Mouse (Mus musculus) lung, postnatal 0 days (tissue): Measurements from ENCODE around the gene Sumo1. TPM values are rescaled to one million over a fixed set of nuclear protein-coding genes. Genes with fewer than 3 reads are reported as not detected.

Source experiments
- ATAC-seq: fragments of 200-750 bp; cut with Nextera tagmentation; 2 replicates; pipeline ENCODE4 v1.8.0; 2017; ENCODE audit warnings: moderate library complexity
- DNase-seq: peaks from one replicate; pipeline ENCODE4 v3.0.0-alpha.2; 2016; ENCODE audit warnings: low spot score
- H3K27ac ChIP-seq: fragments of 300-500 bp; sonication (generic); 2 replicates; pipeline ENCODE4 v1.5.1; 2014; ENCODE audit warnings: antibody characterized with exemption, mild to moderate bottlenecking, low read length, mixed read lengths
- H3K27me3 ChIP-seq: fragments of 300-500 bp; sonication (generic); replicated peaks from 2 replicates; pipeline ENCODE4 v1.6.1; 2014; ENCODE audit warnings: low read length, mixed read lengths; ENCODE audit not compliant: insufficient read depth
- H3K36me3 ChIP-seq: fragments of 300-500 bp; sonication (generic); 2 replicates; pipeline ENCODE4 v1.6.1; 2014; ENCODE audit warnings: low read length, mixed read lengths; ENCODE audit not compliant: insufficient read depth
- H3K4me1 ChIP-seq: fragments of 300-500 bp; sonication (generic); 2 replicates; pipeline ENCODE4 v1.6.1; 2014; ENCODE audit warnings: antibody characterized with exemption, low read depth, low read length, mixed read lengths; ENCODE audit not compliant: insufficient read depth
- H3K4me2 ChIP-seq: fragments of 300-500 bp; sonication (generic); replicated peaks from 2 replicates; pipeline ENCODE4 v1.6.1; 2014; ENCODE audit warnings: low read depth, mild to moderate bottlenecking, low read length, moderate library complexity, mixed read lengths
- H3K4me3 ChIP-seq: fragments of 300-500 bp; sonication (generic); 2 replicates; pipeline ENCODE4 v1.5.1; 2014; ENCODE audit warnings: low read depth, low read length
- H3K9ac ChIP-seq: fragments of 300-500 bp; sonication (generic); replicated peaks from 2 replicates; pipeline ENCODE4 v1.6.1; 2014; ENCODE audit warnings: low read depth, mild to moderate bottlenecking
- H3K9me3 ChIP-seq: fragments of 300-500 bp; sonication (generic); 2 replicates; pipeline ENCODE4 v1.6.1; 2016; ENCODE audit warnings: low read length, mixed read lengths
- CTCF ChIP-seq: IDR thresholded peaks from 2 replicates; pipeline ENCODE4 v1.5.1; 2016; ENCODE audit warnings: antibody characterized with exemption, mild to moderate bottlenecking
- EP300 ChIP-seq: IDR thresholded peaks from 2 replicates; pipeline ENCODE4 v1.6.1; 2016; ENCODE audit warnings: antibody characterized with exemption, mild to moderate bottlenecking, control low read depth
- WGBS: fragments of 180-500 bp; shearing (Covaris S2); extraction: QIAGEN DNeasy Blood & Tissue Kit; methylation state at CpG from one replicate; pipeline ENCODE4 v1.1.7; 2014; 5-methylcytosine and 5-hydroxymethylcytosine counted together
- polyA plus RNA-seq: library from polyadenylated mRNA; unstranded; fragments of >200 nt; fragmentation: Nextera tagmentation; extraction: Ambion mirVana; gene quantifications from 2 replicates; pipeline ENCODE4 v1.2.1, GENCODE M21; 2015

Gene Sumo1
- polyA plus RNA-seq, 1 experiment from 2014 or later: 257 TPM

DNA sequence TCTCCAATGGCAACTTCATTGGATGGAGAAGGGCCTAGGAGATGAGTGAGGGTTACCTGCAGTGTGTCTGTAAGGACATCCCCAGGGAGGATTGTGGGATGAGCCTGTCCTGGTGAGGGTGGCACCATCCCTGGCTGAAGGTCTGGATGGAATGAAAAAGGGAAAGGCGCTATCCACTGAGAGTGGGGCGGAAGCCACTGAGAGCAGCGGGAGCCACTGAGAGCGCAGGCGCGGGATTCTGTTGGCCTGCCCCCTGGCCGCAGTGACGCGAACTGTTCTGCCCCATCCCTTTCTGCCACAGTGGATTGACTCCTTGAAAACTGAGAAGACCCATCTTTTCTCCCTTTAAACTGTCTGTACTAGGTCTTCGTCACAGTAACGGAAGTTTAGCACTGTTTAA lies 66.7 kb downstream of the Sumo1 start:
- WGBS: 23% methylated on average over 11 of the region's 11 CpGs
- Histone ChIP-seq H3K27me3 (no peaks in the 10 kb centered on the region), H3K4me2 (no peak overlapping the region), H3K4me3 (no peak overlapping the region), H3K36me3 (no peaks in the 10 kb centered on the region), H3K9me3 (no peaks in the 10 kb centered on the region), H3K9ac (no peak overlapping the region), H3K27ac (no peak overlapping the region), H3K4me1 (no peaks in the 10 kb centered on the region)
- ATAC-seq (peak; percentile 54; the same call in 1 of the 2 replicates), DNase-seq (peak; percentile 45)
- no peak for TF ChIP-seq EP300
- peak; percentile 64 for TF ChIP-seq CTCF

DNA sequence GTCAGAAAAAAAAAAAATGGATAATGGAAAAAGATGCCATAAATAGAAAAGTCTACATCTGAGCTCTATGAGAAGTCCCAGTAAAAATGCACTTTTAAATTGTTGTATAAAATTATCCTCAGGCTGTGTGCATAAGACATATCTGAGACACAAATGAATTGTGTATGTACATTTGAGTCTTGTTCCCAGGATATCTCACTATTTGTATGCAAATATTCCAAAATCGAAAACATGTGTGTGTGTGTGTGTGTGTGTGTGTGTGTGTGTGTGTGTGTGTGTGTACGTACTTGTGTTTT lies 67.3 kb downstream of the Sumo1 start:
- no peaks in the 10 kb centered on the region for H3K36me3 ChIP-seq
- H3K27me3 ChIP-seq: no peaks in the 10 kb centered on the region
- no peaks in the 10 kb centered on the region for H3K4me1 ChIP-seq
- no peak for ATAC-seq
- no peak overlapping the region for H3K9ac ChIP-seq
- no peak for DNase-seq
- no peaks in the 10 kb centered on the region for H3K9me3 ChIP-seq
- TF ChIP-seq CTCF (no peak), EP300 (no peak)
- no peak overlapping the region for H3K4me2 ChIP-seq
- H3K4me3 ChIP-seq: no peak overlapping the region
- no peak overlapping the region for H3K27ac ChIP-seq
- WGBS: 90% methylated on average over 2 of the region's 2 CpGs

DNA sequence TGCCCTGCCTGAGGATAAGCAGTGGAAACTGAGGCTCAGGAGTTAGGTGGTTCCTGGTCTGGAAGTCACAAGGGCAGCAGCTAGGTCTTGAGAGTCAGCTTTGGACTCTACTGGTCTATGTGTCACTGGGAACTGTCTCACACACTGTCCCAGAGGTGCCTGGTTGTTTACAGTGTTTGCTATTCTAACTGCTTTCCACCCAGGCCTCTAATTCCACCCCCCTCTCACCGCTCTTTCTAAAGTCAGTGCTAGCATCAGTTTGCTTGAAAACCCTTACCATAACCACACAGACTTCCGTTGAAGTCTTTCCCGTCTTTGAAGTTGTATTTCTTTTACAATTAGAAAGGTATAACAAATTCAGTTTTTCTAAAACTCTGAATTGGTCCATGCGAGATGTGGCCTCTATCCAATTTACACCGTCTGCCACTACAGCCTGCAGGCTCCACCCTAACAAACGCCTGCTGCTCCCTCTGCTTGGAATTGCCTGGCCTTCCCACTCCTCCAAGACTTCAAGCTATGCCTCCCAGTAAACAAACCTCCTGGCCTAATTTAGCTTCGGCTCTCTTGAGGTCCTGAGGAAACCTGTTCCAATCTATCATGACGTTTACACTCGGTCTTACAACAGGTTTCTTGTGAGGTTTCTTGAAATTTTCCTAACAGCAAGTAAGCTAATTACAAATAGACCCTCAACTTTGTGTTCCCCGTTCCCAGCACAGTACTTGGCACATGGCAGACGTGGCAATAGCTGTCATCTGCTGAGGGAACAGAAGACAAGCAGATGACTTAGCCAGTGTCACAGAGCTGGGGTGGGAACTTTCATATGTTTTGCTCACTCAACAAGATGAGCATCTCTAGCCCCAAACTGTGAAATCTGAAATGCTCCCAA lies 67.9 kb downstream of the Sumo1 start:
- Histone ChIP-seq H3K9me3 (no peaks in the 10 kb centered on the region), H3K9ac (no peak overlapping the region), H3K4me1 (no peaks in the 10 kb centered on the region), H3K27me3 (no peaks in the 10 kb centered on the region), H3K27ac (no peak overlapping the region), H3K36me3 (no peaks in the 10 kb centered on the region), H3K4me2 (no peak overlapping the region), H3K4me3 (no peak overlapping the region)
- TF ChIP-seq CTCF (no peak), EP300 (no peak)
- ATAC-seq: no peak
- no peak for DNase-seq
- 35% methylated on average over 11 of the region's 11 CpGs for WGBS

DNA sequence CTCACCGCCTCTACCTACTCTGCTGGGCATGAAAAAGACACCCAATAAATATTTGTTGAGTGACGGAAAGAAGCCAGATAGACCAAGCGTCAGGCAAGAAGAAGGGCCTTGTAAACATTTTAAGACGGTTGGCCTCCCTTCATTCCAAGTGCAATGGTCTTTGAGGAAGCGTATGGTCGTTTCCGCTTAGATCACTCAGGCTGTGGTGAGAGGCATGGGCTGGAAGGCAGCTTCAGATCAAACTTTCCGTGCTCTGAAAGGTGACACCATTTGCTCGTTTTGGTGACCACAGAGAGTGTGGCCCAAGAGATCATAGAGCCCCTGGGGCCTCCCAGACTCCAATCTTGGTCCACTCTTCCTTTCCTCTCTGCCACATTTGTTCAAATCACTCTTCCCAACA lies 75.0 kb downstream of the Sumo1 start:
- TF ChIP-seq EP300 (no peak), CTCF (no peak)
- no peak overlapping the region for H3K9ac ChIP-seq
- H3K36me3 ChIP-seq: no peaks in the 10 kb centered on the region
- WGBS: 63% methylated on average over 9 of the region's 9 CpGs
- no peak overlapping the region for H3K4me2 ChIP-seq
- H3K27me3 ChIP-seq: no peaks in the 10 kb centered on the region
- H3K27ac ChIP-seq: no peak overlapping the region
- H3K4me1 ChIP-seq: peaks cover 4% of the 10 kb centered on the region; the same call in 1 of the 2 replicates
- H3K4me3 ChIP-seq: no peak overlapping the region
- no peak for DNase-seq
- H3K9me3 ChIP-seq: no peaks in the 10 kb centered on the region
- no peak for ATAC-seq

- WGBS: 60% methylated on average over 11 of the region's 11 CpGs
- Histone ChIP-seq H3K4me2 (no peak overlapping the region), H3K36me3 (no peaks in the 10 kb centered on the region), H3K27me3 (no peaks in the 10 kb centered on the region), H3K4me1 (peaks cover 4% of the 10 kb centered on the region; the same call in 1 of the 2 replicates), H3K27ac (no peak overlapping the region), H3K9ac (no peak overlapping the region), H3K4me3 (no peak overlapping the region), H3K9me3 (no peaks in the 10 kb centered on the region)
- TF ChIP-seq EP300 (no peak), CTCF (no peak)
- DNase-seq (peak; percentile 77), ATAC-seq (peak; percentile 80)
Observed at GRCm38 (mm10) chr1:59594586-59595266, 75.9 kb downstream of the Sumo1 start.

GRCm38 (mm10) chr1:59593622-59594035 lies 77.0 kb downstream of the Sumo1 start:
- 51% methylated on average over 2 of the region's 2 CpGs for WGBS
- no peak for TF ChIP-seq EP300
- no peak for TF ChIP-seq CTCF
- H3K27ac ChIP-seq: peak overlapping the region; percentile 20; the same call in 1 of the 2 replicates
- no peak overlapping the region for H3K4me2 ChIP-seq
- H3K9me3 ChIP-seq: no peaks in the 10 kb centered on the region
- no peaks in the 10 kb centered on the region for H3K36me3 ChIP-seq
- H3K4me1 ChIP-seq: peaks cover 4% of the 10 kb centered on the region; the same call in 1 of the 2 replicates
- DNase-seq: peak; percentile 8
- no peak overlapping the region for H3K4me3 ChIP-seq
- peak; percentile 27; the same call in 1 of the 2 replicates for ATAC-seq
- no peaks in the 10 kb centered on the region for H3K27me3 ChIP-seq
- H3K9ac ChIP-seq: no peak overlapping the region
